Mouse (Mus musculus) mouse trophoblast stem cell (cell line): Measurements from ENCODE around the gene Efl1.
"Not testable (repeated sequence)": the region's sequence is repeated elsewhere in the genome, so short reads cannot be mapped to it uniquely, and the experiment has no call there.

Experiments
- in situ Hi-C, 2 experiments: fragments of 300-500 bp; cut with MseI, MboI; formaldehyde crosslinking; loops; 2 replicates in 1 of 2; 3 replicates in 1 of 2; pipeline ENCODE4 v1.15.1; 2025

Efl1 gene

DNA sequence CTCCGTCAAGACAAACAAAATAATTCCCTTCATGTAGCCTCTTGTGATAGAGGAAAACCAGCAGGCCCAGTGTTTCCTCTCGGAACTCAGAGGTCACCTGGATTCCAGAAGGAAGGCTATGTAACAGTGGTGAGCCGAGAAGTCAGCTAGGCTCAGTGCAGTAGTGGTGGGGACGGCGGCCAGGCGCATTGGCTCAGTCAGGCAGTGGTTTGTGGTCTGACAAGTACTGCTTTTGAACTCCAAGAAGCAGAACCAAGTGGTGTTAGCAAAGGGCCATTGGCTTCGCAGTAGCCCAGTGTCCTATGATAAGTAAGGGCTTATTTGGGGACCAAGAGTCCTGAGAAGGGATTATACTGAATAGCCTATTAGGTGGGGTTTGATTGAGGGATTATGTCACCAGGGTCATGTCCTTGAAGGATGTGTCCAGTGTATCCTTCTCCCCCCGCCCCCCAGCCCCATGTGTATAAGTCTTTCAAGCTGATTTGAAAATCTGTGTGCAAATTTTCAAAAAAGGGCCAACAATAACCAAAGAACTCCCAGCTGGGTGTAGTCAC, 107.3 kb downstream of the Efl1 start:
- in situ Hi-C loops = no loop called here

DNA sequence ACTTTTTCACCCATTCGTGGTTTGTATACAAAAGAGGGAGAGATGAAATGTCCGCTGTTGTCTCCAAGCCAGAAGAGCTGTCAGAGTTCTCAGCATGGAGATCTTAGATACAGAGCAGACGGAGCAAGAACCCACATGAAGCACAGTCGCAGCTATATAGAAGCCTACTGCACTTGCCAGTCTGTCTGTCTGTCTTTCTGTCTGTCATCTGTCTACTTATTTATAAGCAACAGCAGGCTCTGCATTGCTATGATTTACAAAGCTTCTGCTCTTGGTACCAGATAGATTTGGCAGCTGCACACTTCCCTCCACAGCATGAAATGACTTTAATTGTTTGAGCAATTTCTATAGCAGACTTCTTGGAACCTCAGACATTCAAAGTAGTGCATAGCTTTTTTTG, 110.1 kb downstream of the Efl1 start:
- in situ Hi-C loops = no loop called here

DNA sequence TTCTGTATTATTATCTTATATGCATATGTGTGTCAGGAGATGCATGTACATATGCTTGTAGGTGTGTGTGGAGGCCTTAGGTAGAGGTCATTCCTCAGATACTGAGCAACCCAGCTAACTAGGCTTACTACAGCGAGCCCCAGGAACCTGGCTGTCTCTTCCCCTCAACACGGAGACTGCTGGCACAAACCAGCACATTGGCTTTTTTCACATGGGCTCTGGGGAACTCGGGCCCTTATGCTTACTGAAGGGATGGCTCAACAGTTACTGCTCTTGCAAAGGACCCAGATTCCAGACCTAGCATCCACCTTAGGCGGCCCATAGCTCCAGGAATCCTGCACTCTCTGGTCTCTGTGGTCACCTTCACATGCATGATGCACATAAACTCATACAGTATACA, 110.7 kb downstream of the Efl1 start:
- in situ Hi-C loops = no loop called here

DNA sequence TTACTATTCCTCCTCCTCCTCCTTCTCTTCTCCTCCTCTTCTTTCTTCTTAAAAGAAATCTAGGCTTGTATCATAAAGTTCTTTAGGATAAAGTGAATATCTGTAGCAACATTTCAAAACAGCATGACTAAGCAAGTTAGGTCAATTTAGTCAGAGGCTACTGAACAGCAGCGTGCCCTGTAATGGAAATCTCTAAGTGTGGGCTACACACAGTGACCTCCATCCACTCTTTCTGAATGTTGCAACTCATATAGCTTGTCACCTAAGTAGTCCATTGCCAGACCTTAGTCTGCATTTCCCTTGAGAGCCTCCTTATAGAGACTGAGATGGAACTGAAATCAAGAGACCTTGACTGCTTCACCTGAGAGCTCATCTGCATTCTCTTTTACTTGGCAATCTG, 116.5 kb downstream of the Efl1 start:
- in situ Hi-C loops = no loop called here

DNA sequence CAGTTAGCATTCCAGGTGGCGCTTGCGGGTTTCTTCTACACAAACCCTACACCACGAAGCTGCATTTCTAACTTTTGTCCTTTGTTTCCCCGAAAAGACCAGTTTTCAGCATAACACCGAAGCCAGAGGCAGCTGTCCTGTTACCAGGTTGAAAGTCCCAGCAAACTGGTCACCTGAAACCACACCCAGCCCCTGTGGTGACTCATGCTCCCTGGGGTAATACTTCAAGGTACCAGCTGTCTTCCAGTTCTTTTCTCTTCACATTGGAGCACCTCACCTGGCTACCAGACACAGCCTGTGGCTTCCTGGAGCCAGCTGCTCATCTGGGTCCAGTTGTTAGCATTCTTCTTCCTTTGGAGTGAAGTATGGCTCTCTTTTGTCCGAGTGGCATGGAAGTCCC, 118.2 kb downstream of the Efl1 start:
- in situ Hi-C loops = no loop called here

DNA sequence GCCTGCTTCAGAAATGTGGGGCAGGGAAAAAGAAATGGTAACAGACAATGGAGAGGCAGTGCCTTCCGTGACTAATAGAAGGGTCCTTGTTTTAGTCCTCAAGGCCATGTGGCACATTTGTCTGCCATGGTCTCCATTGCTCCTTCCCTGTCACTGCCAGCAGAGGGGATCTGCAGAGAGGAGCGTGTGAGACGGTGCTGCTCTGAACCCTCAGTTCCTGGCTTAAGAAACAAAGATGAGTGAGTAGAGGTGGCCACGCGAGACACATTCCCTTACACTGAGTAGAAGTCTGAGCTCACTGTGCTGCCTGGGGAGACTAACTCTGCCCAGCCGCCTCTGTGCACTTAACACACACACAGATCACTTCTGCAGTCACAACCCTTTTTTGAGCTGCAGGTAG, 121.8 kb downstream of the Efl1 start:
- in situ Hi-C loops = no loop called here

DNA sequence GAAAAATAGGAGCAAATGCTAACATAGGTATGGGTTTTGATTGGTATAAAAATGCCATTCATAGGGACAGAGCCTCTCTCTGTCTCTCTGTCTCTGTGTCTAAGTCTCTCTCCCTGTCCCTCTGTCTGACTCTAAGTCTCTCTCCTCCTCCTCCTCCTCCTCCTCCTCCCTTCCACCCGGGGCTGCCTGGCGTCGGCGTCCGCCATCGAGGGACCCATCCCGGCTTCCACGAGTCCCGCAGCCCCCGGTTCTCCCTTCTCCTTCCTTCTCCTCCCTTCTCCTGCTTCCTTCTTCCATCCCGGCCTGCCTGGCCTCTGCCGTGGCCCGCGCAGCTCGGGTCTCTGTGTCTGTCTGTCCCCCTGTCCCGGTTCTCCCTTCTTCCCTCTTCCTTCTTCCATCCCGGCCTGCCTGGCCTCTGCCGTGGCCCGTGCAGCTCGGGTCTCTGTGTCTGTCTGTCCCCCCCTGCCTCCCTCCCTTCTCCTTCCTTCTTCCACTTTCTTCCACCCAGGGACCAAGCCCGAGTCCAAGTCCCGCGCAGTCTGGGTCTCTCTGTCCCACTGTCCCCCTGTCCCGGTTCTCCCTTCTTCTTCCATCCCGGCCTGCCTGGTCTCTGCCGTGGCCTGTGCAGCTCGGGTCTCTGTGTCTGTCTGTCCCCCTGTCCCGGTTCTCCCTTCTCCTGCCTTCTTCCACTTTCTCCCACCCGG, 122.7 kb downstream of the Efl1 start:
- in situ Hi-C loops = not testable (repeated sequence)

DNA sequence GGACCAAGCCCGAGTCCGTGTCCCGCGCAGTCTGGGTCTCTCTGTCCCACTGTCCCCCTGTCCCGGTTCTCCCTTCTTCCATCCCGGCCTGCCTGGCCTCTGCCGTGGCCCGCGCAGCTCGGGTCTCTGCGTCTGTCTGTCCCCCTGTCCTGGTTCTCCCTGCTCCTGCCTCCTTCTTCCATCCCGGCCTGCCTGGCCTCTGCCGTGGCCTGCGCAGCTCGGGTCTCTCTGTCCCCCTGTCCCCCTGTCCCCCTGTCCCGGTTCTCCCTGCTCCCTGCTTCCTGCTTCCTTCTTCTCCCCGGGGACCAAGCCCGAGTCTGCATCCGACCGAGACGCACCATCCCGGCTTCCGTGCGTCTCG, 123.2 kb downstream of the Efl1 start:
- in situ Hi-C loops = not testable (repeated sequence)

DNA sequence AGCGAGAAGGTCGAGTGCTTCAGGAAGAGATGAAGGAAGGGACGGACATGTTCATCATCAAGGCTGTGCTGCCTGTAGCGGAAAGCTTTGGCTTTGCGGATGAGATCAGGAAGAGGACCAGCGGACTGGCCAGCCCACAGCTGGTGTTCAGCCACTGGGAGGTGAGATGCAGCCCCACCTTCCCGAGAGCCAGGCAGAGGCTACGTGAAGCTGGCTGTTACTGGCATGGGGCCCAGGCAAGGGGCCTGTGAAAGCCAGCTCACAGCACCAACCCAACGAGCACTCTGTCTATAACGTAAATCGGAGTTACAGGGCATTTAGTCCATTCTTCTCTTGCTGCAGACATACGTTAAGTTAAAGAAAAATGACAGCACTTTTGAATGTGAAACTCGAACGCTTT, 124.1 kb downstream of the Efl1 start:
- in situ Hi-C loops = no loop called here

DNA sequence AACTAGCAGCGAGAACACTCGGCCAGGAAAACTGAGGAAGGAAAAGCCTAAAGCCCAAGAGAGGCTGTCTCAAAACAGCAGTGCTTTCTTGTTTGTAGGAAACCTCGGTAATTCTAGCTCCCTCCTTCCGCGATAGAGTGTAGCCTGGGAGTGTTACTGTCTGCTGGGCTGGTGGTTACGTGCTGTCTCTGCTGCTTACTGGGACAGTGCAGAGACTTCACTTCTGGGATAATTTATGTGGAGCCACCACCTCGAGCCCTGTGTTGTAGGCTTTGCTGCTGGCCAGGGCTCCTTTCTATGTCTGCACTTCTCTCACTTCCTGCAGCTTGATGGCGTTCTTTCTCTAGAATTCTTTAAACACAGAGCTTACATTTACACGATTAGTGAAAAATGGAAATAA, 124.7 kb downstream of the Efl1 start:
- in situ Hi-C loops = no loop called here

DNA sequence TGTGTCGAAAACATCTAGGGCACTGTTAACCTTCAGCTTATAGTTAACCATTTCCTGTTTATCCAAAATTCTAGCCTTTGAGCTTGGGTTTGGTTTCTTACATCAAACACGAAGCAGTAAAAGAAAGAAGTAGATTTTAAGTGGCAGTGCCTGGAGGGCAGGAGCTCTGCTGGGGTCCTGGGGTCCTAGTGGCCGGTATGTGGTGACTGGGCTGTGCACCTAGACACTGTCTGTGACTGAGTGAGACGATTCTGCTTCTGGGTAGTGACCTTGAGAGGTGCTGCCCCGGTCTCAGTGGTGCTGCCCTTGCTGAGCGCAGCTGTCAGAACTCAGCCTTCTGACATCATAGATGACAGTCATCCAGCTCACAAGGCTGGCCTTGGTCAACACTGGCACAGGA, 125.5 kb downstream of the Efl1 start:
- in situ Hi-C loops = no loop called here

DNA sequence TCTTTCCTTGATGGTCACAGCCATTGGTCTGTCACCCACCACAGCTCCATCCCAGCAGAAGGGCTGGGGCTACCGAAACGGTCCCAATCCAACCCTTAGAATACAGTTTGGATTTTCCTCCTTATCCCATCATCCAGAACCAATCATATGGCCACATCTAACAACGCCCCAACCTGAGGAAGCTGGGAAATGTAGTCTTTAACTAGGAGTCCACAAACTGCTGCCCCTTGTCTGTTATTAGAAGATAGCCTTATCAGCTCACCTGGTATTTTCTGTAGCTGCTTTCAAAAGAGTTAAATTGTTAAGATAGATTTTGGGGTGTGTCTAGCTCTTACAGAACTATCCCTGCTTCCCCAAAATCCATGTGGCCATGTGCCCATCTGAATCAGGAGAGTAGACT, 126.7 kb downstream of the Efl1 start:
- in situ Hi-C loops = no loop called here

DNA sequence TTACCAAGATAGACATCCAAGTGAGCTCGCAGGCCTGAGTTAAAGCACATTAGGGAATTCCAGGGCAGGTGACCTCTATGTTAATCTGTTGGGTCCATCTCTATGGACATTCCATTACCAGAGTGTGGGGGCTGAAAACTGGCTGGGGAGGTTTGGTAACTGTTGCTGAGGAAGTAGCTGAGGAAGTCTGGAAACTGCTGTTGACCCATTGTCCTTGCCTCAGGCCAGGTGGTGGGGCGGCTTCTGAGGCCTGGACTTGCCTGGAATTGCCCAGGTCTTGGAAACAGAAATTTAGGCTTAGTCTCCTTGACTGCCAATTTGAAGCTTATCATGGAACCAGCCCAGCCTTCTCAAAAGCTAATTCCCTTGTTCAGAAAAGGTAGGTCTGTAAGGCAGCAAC, 134.7 kb downstream of the Efl1 start:
- in situ Hi-C loops = no loop called here

DNA sequence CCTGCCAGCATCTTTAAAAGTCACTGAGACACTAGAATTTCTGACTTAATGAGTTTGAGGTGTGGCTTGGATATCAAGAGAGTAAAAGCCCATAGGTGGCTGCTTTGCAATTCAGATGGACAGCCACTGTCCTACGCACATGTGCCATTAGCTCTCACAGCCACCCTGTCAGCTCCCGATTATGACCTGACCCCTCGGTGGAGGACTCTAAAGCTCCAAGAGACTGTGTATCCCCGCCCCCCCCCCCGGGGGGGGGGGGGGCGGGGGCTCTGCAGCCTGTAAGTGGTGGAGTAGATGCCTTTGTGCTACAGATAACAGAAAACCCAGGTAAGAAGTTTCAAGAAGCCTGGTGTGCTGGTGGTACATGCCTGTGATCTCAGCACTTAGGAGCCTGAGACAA, 135.3 kb downstream of the Efl1 start:
- in situ Hi-C loops = no loop called here

DNA sequence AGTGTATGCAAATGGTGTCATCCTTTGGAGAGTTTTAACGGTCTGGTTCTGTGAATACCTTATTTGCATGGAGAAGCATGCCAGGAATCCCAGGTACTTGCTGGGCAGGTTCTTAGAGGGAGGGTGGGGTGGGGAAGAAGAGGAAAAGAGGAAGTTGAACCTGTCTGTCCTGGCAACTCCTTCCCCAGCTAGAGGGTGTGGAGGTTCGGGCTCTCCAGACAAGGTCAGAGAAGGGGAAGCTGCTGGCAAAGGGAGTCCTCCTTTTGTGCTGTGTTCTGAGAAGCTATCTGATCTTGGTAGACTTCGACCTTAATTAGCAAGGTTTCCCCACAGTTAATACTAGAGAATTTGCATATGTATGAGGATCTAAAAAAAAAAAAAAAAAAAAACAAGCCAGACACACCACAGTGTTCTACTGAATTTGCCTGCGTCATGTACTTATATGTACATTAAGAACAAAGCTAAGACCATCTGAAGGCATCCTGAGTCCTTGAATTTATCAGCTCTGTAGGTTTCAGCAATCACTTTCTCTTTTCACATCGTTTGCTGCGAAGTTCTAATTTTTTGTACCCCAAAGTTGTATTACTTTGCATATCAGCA, 137.0 kb downstream of the Efl1 start:
- in situ Hi-C loops = no loop called here

DNA sequence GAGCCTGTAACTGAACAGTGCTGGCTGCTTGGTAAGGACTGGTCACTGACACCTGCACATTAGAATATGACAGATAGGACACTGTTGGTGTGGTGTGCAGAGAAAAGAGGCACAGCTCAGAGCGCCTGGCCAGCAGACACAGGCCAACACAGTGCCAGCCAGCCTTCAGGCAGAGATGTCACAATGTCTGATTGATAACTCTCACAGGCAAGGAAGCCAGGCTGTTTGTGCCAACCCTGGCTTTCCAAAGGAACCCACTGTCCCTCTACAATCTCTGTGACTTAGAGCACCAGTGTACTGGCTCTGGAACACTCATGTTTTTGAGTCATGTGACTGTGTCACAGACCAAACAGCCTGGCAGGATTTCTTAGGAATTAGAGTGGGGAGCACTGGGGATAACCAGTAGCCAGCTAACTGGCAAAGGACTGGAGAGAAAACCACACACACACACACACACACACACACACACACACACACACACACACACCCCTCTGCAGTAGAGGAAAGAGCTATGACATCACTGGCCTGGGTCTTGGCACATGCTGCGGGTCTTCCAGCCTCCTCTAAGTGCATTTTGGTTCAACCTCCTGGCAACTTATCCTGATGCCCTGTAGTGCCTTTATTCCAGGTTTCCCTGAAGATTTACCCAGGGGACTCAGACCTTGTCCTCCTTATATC, 137.7 kb downstream of the Efl1 start:
- in situ Hi-C loops = no loop called here

DNA sequence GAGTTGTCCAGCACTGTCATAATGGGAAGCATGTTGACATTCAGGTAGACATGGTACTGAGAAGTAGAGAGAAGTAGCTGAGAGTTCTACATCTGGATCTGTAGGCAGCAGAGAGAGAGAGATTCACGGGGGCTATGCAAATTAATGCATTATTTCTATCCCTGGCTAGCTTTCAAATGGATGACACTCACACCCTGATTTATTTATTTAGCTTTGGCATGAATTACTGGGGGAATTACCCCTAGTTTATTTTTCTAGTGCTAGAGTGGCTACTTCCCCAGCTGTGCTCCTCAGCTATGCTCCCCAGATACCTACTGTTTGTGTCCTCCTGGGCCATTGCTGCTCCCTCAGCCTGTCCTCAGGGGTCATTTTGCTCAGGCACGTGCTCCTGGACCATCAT, 144.2 kb downstream of the Efl1 start:
- in situ Hi-C loops = no loop called here

DNA sequence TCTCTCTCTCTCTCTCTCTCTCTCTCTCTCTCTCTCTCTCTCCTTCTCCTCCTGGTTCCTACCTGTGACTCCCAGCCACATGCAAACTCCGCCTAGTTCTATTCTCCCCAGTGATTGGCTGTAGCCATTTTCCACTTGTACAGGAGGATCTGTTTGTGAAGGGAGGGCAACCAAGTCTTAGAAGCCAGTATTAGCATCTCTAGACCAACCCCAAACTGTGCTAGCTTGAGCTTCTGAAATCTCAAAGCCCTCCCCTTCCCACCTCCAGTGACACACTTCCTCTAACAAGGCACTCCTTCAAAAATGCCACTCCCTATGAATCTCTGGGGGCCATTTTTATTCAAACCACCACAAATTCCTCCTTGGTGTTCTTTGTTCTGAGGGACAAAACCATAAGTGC, 144.7 kb downstream of the Efl1 start:
- in situ Hi-C loops = no loop called here

DNA sequence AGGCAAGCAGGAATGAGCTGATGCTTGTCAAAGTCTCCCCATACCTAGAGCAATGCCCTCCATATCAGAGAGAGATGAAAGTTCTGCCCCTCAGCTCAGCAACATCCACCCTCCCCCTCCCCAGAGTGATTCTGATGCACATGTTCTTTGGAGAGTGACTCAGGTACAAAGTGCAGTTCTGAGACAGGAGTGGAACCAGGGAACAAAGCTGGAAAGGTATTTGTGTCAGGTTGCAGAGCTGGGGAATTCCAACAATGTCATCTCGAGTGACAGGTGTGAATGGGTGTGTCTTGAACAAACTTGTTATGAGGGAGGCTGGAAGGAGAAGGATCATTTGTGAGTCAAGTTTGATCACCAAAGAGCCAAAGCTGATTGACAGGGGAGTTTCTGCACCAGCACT, 146.1 kb downstream of the Efl1 start:
- in situ Hi-C loops = no loop called here

DNA sequence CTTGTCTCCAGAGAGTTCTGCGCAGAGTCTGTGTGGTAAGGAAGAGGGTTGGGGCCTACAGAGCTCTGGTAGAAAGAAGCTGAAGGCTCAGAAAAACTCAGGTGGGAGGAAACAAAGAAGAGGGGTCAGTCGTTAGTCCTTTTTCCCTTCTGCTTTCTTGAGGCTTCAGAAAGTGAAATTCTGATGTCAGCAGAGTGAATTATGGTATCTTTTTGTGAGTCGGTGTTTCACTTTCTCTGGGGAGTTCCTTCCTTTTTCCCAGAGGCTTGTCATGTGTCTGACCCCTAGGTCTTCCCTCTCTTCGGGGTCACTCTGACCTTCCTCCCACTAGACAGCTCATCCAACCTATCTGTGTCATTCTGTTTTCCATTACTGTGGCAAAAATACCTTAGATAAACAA, 153.8 kb downstream of the Efl1 start:
- in situ Hi-C loops = no loop called here

DNA sequence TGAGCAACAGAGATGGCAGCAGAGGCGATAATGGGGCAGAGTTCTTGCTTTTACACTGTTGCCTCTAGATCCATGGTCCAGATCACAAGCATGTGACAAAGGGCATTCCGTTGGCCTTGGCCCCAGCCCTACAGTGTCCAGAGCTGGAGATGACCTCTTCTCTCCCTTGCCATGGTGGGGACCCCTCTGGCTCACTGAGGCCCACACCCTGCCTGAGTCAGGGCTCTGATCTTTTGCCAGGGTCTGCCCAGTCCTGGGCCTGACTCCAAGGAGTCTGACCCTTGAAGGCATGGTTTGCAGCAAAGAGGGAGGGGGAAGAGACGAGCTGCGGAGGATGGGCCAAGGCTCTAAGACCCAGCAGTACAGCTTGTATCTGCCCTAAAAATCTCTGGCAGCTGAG, 159.8 kb downstream of the Efl1 start:
- in situ Hi-C loops = no loop called here

DNA sequence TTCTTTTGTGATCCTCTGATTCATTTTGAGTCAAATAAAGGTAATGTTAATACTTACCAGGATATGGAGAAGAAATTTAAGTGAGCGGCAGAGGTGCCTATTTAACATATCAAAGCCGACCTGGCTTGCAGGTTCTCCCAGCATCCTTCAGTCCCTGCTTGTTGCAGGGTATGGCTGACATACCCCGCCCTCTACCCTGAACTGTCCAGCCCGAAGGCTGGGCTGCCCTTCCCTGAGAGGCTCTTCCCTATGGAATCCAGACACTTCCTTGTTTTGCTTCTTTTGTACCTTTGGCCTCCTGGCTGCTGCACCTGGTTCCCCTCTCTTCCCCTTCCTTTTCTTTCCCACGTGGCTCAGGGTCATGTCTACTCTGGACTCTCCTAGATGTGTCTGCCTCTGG, 160.7 kb downstream of the Efl1 start:
- in situ Hi-C loops = no loop called here

DNA sequence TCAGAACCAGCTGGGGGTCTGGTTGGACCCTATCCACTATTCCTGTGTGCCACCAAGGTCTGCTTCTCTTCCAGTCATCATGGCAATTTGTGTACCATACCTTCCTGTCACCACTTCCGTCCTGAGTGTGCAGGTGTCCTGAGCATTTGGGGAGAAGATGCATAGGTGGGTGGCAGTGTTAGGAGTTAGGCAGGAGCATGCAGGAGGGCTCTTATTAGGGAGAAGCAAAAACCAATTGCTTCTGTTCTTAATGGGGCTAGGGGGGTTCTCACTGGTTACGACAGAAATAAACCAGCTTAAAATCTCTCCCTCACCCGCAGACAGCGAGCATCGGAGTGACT, 162.4 kb downstream of the Efl1 start:
- in situ Hi-C loops = no loop called here
